Mouse (Mus musculus) spleen, embryonic (tissue): ENCODE data around the gene March6.

ENCODE experiments used
- CTCF ChIA-PET: fragments of 350-600 bp; sonication (Branson Sonifier 250); formaldehyde crosslinking; loops from one replicate; lab custom pipeline; 2022; lab: Charles Lee

Gene March6

DNA sequence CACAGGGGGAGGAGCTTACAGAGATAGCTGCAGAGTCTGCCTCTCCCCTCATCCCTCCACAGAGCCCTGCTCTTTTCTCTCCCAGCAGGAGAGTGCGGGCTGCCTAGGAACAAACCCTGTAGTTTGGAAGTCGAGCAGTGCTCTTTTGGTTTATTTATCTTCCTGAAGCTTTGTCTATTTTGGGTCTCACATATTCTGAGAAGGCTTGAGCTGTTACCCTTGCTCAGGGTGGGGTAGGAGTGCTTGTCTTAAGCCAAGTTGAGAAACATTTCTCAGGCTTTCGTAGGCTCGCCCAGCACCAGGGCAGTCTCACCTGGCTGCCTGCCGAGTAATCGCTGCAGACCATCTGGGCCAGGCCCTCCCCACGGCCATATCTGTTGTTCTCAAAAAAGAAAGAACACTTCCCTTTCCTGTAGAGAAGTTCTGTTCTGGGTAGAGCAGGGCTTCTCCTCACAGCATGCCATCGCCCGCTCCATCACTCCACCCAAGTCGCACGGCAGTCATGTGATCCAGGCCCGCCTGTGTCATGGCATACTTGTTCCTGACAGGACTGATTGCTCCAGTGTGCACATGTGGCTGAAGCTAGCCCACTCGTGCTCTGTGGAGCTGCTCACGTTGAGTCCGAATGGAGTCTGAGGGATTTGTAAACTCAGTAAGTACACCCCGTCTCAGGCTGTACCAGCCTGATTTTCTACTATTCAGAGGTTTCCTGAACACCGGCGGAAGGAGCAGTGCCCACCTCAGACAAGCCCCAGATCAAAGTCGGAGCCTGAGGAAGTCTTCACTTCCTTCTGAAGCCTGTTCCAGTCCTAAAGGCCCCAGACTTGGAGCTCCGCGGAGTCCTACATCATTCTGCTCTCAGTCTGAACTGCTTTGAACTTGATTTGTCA, 112.8 kb downstream of the March6 start:
- CTCF ChIA-PET = interaction anchor here (0.5 to 1.1 kb wide), 6 partner anchors 10 to 134 kb away, joined by 3 to 6 read pairs (median 4); no protein-coding TSS in a partner anchor

DNA sequence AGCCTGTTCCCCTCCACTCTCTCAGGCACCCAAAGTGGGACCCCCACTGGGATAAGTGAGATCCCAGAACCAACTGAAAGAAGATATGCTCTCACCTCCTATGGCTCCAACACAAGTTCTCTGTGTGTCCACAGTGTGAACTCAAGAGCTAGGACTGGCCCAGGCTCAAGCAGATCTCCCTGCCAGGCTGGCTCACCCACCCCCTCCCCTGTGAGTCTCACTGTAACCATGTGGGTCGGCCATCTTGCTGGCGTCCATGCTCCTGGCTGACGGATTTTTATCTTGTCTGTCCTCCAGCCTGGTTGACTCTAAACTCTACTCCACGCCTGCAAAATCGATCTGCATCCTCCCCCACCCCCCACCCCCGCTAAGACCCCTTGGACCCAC, 113.5 kb downstream of the March6 start:
- CTCF ChIA-PET = interaction anchor here (0.8 to 1.3 kb wide), 3 partner anchors 35 to 102 kb away, joined by 4 to 5 read pairs (median 4); no protein-coding TSS in a partner anchor

DNA sequence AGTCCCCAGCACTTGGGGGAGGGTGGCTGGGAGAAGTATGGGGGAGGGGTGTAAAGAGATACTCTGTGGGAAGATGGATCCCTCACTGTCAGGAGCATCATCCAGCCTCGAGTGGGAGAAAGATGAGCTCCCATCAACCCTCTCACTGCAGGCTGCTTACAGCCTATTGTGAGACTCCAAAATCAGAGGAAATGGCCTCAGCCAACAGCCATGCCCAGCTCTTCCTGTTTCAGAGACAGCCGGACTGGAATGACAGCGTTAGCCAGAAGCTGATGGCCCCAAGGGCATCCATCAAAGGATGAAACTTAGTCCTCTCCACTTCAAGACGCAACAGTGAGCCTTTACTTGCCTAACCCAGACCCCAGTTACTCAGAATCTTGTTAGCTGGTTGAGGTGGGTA, 115.7 kb downstream of the March6 start:
- CTCF ChIA-PET = interaction anchor here (0.6 to 0.9 kb wide), 2 partner anchors 48 to 97 kb away, joined by 3 to 4 read pairs; partner anchors contain the start of gene Ankrd33b

DNA sequence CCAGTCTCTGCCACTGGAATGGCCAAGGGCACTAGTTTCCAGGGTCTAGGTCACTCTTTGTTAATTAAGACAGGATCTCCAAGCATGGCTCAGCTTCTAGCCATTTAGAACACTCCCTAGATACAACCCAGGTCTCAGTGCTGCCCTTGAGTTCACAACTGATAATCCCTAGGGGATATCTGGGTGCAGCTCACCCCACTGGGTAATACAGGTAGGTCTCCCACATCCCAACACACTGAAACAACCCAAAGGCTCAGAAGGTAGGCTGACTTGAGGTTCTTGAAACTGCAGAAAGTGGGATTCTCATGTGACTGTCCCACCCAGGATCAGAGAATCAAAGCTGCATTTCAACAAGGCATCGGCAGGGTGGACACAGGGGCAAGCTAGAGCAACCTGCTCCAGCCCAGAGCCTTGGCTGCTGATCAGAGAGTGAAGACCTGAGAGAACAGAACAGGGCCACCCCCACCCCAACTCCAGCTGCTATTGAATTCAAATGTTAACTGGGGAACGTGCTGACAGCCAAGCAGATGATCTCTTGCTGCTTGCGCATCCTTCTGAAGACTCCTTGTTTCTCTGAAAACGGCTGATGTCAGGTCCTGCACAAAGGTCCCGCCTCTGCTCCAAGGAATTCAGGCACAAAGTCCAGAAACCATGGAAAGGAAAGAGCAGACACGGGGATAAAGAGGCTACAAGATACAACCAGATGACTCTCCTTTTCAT, 116.5 kb downstream of the March6 start:
- CTCF ChIA-PET = interaction anchor here (0.6 kb wide), 1 partner anchor 58 kb away, joined by 5 read pairs; no protein-coding TSS in a partner anchor

DNA sequence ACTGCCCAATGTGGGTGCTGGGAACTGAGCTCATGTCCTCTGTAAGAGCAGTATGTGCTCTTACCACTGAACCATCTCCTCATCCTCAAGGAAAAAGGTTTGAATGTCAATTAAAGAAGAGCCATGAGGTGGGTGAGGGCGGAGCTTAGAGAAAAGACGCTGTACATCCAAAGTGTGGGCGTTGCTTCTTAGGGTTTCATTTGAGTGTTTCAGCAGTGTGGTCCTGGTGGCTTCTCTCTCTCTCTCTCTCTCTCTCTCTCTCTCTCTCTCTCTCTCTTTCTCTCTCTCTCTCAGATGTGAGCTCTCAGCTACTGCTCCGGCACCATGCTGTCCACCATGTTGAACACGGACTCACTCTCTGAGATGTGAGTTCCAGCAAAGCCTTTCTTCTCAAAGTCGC, 117.2 kb downstream of the March6 start:
- CTCF ChIA-PET = no interaction called here

DNA sequence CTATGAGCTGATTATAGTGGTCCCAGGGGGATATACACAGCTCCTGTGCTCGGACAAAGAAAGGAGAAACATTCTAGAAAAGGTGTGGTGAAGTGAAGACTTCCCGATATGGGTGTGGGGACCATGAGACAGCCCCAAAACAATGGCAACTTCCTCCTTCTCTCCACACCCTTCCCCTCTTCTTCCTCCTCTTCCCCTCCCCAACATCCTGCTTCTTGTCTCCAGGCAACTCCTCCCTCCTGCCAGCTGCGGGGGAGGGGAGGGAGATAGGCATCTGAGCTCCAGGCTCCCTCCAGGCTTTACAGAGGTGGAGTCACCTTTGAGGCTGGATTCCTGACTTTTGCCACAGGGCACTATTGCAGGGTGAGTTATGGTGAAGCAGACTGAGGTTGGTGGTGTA, 117.9 kb downstream of the March6 start:
- CTCF ChIA-PET = no interaction called here

DNA sequence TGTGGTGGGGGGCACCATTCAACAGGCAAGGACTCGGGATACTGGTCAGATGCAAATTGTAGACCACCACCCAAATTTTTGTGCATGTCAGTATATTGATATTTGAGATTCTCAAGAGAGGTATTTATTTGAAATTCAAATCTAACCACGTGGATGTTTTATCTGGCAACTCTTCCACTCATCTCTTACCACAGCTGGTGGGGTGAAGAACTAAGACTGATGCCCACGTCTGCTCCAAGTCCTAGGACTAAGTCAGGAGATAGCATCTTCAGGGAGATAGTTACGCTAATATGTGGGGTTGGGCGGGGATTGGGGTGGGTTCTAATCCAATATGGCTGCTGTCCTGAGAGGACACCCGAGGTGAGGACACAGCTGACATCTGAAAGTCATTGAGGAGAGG, 118.4 kb downstream of the March6 start:
- CTCF ChIA-PET = no interaction called here

DNA sequence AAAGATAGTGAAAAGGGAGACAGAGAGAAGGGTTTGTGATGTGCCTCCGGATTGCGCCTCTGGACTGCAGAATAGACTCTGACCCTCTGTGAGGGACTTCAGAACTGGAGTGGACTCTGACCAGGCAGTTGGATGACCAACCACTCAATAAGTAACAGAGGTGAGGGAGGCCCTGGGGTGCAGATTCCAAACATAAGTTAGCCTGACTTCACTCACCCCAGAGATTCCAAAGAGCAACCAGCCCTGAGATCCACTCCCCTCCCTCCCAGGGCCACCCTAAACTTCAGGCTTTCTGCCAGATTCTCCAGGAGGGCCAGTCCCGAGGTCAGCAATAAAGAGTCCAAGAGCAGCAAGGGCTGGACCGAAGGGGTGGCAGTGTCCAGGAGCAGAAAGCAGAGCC, 123.4 kb downstream of the March6 start:
- CTCF ChIA-PET = interaction anchor here (1.1 kb wide), 1 partner anchor 11 kb away, joined by 6 read pairs; no protein-coding TSS in a partner anchor

DNA sequence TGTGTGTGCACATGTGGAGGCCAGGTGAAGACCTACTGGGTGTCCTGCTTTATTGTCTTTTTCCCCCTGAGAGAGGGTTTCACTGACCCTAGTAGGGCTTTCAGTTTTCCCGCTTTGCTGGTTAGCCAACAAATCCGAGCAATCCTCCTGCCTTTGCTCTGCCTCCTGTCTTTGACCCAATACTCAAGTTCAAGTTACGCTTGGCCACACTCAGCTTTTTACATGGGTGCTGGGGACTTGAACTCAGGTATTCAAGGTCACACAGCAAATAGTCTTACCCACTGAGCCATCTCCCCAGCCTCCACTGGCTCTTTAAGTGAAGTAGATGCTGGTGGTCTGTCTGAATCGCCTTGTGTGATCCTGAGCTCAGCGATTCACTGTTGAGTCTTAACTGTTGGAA, 124.0 kb downstream of the March6 start:
- CTCF ChIA-PET = no interaction called here
